Mouse (Mus musculus) spleen, embryonic (tissue): ENCODE results near the gene Crebrf.

ENCODE experiments used
- CTCF ChIA-PET: fragments of 350-600 bp; sonication (Branson Sonifier 250); formaldehyde crosslinking; loops from one replicate; lab custom pipeline; 2022; lab: Charles Lee

Crebrf gene

GRCm38 (mm10) chr17:26703671-26704070 is 11.8 kb upstream of the Crebrf start:
- CTCF ChIA-PET = no interaction called here

DNA sequence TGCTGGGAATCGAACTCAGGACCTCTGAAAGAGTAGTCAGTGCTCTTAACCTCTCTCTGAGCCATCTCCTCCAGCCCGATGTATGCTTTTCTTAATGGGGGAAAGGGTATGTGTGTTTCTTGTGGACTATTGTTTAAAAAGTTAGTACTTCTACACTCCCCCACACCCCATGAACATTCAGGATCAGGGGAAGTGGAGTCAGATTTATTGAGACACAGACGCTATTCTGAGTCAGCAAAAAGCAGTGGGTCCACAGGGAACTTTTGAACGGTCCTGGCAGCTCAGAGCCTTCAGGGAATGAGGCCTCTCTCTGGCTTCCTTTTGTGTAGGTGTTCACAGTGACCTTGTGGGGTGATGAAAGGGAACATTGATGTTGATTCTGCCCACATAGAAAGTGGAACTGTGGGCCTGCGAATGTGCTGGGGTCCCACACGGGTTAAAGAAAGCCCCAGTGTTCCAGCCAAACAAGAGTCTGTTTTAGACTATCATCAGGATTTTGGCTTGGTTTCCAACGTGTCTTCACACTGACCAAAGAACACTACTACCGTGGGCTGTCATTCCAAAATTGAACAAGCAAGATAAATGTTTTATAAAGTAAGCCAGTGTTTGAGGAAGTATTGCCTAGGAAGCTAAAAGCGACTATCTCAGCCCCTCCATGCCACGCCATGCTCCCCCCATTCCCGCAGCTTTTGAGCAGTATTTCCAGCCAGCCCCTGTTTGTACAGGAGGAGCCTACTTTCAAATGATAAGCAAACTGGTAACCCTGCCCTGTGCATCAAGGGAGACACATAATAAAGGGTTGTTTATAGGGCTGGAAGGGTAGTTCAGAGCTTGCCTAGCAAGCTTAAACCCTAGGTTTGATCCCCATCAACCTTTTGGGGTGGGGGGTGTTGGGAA is 9.7 kb upstream of the Crebrf start:
- CTCF ChIA-PET = no interaction called here

DNA sequence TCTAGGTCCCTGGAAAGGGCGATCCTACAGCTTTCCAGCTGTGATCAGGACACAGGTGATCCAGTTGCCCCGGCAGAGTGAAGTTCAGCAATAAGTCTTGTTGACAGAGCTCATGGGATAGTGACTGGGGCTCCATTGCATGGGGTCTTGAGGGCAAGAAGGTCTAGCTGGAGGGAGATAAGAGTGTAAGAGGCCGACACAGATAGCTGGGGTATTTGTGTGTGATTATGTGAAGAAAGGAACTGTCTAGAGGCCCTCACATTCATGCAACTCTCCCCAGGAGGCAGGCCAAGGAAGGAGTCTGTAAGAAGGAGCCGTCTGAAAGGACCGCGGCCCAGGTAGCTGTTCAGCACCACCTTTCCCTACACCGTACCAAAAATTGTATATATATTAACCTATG is 8.4 kb upstream of the Crebrf start:
- CTCF ChIA-PET = interaction anchor here (0.7 to 1.6 kb wide), 2 partner anchors 18 to 104 kb away, joined by 3 to 22 read pairs; no protein-coding TSS in a partner anchor

DNA sequence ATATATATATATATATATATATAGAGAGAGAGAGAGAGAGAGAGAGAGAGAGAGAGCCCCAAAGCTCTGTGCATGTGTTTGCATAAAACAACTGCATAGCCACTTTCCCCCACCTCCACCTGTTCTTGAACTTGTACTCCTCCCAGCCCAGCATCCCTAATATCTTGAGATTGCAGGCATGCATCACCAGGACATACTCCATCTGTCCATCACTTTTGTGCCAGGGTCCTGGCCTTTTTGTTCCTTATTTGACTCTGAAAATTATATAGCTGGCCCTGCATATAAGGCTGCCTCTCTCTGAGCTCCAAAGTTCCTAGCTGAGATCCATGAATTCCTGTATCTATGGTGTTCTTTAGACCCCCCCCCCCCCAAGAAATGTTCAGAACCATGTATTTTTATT is 7.0 kb upstream of the Crebrf start:
- CTCF ChIA-PET = no interaction called here

GRCm38 (mm10) chr17:26708993-26709590 is 6.4 kb upstream of the Crebrf start:
- CTCF ChIA-PET = no interaction called here

GRCm38 (mm10) chr17:26710049-26710448 is 5.4 kb upstream of the Crebrf start:
- CTCF ChIA-PET = interaction anchor here (0.6 kb wide), 1 partner anchor 48 kb away, joined by 6 read pairs; no protein-coding TSS in a partner anchor

GRCm38 (mm10) chr17:26715916-26716717 is 667 bp downstream of the Crebrf start:
- CTCF ChIA-PET = interaction anchor here (1.2 kb wide), 1 partner anchor 171 kb away, joined by 3 read pairs; no protein-coding TSS in a partner anchor

DNA sequence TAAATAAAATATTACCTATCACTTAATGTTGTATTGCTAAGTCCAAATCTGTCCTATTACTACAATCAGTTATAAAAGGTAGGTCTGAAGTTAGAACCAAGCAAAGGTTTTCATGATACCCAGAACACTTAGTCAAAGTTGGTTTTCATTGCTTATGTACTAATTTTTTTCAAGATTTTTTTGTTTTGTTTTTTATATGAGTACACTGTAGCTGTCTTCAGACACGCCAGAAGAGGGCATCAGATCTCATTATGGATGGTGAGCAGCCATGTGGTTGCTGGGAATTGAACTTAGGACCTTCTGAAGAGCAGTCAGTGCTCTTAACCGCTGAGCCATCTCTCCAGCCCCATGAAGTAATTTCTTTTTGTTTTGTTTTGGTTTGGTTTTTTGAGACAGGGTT is 2.4 kb downstream of the Crebrf start:
- CTCF ChIA-PET = interaction anchor here (0.5 to 0.7 kb wide), 3 partner anchors 12 to 1275 kb away, joined by 3 to 5 read pairs (median 3); no protein-coding TSS in a partner anchor

DNA sequence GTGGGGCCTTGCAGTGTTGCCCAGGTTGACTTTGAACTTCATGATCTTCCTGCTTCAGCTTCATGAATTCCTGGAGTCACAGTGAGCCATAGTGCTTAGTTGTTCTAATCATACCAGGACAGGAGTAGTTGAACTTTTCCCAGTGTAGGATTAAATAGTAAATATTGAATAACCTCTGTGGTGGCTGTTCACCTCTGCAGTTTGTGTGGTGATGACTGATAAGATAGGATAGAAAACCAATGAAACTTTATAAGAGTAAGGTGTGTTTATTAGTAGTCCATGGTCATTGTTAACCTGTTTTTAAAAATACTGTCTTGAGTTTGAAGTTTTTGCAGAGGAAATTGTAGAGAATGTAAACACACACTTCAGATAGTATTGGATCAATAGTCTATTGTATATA is 4.0 kb downstream of the Crebrf start:
- CTCF ChIA-PET = no interaction called here

- CTCF ChIA-PET = no interaction called here
Observed at GRCm38 (mm10) chr17:26721802-26722201, 6.4 kb downstream of the Crebrf start.

- CTCF ChIA-PET = no interaction called here
Observed at GRCm38 (mm10) chr17:26724790-26725189, 9.3 kb downstream of the Crebrf start.

GRCm38 (mm10) chr17:26726674-26727073 is 11.2 kb downstream of the Crebrf start:
- CTCF ChIA-PET = no interaction called here

GRCm38 (mm10) chr17:26727110-26727755 is 11.8 kb downstream of the Crebrf start:
- CTCF ChIA-PET = no interaction called here

DNA sequence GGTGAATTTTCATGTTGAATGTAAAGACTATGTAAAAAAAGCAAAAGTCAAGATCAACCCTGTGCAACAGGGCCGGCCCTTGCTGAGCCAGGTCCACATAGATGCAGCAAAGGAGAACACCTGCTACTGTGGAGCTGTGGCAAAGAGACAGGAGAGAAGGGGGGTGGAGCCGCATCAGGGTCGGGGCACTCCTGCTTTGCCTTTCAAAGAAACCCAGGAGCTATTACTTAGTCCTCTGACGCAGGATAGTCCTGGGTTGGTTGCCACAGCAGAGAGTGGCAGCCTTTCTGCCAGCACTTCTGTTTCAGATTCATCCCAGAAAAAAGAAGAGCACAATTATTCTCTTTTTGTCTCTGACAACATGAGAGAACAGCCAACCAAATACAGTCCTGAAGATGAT is 27.1 kb downstream of the Crebrf start:
- CTCF ChIA-PET = no interaction called here

DNA sequence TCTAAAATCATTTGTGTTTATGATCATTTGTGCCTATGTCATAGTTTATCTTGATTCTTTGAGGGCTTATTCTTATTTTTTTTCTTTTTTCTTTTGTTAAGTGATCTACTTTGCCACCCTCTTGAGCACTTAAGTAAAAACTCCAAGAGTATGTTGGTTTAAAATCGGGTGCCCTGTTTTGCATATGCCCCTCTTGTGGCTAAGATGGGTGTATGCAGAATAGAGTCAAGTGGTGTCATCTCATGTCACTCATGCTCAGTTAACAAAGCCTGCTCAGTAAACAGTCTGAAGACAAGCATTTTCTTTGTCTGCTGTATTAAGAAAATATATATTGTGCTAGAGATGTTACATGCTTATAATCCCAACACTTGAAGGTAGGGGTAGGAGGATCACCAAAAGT is 27.8 kb downstream of the Crebrf start:
- CTCF ChIA-PET = no interaction called here

- CTCF ChIA-PET = no interaction called here
Observed at GRCm38 (mm10) chr17:26749975-26750374, 34.5 kb downstream of the Crebrf start.

- CTCF ChIA-PET = interaction anchor here (0.6 kb wide), 1 partner anchor 260 kb away, joined by 6 read pairs; no protein-coding TSS in a partner anchor
Observed at GRCm38 (mm10) chr17:26752297-26752696, 36.8 kb downstream of the Crebrf start.

DNA sequence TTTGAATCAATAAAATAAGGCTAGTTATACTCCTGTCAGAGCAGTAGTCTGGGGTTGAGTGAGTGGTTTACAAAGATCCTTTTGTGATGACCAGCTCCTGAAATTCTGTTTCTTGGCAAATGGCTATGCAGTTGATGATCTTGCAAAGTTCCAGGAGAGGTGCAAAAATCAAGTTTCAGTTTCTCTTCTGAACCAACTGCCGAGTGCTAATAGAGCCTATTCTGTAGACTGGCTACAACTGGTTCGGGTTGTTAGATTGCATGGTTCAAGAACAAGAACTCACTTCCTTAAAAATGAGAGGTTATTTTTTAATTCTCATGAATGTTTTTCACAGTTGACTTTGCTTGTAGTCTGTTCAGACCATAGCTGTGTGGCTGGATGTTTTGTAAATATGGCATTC is 38.0 kb downstream of the Crebrf start:
- CTCF ChIA-PET = interaction anchor here (1.2 kb wide), 1 partner anchor 33 kb away, joined by 5 read pairs; no protein-coding TSS in a partner anchor

GRCm38 (mm10) chr17:26767100-26767753 is 51.8 kb downstream of the Crebrf start:
- CTCF ChIA-PET = no interaction called here

DNA sequence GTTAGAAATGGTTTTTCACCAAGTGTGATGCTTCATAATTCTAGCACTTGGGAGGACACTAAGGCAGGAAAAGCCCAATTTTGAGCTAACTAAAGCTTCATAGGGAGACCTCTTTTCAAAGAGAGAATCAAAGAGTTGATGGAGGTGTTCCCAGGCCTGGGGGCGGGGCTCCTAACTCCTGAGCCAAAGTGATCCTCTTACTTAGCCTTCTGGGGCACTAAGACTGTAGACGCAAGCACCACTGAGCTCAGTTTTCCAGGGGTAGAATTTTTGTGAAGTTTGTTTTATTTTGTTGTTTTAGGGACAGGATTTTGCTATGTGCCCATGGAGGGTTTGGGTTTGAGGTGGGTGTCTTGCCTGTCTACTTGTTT is 52.3 kb downstream of the Crebrf start:
- CTCF ChIA-PET = no interaction called here

GRCm38 (mm10) chr17:26776211-26776610 is 60.8 kb downstream of the Crebrf start:
- CTCF ChIA-PET = interaction anchor here (0.7 kb wide), 1 partner anchor 8 kb away, joined by 5 read pairs; no protein-coding TSS in a partner anchor
